Mouse (Mus musculus): ENCODE data around the gene Mab21l1. TPM values are rescaled to one million over a fixed set of nuclear protein-coding genes. Genes with fewer than 3 reads are reported as not detected.

Gene Mab21l1
- polyA plus RNA-seq, 1 experiment from 2014 or later = 160 TPM

- Histone ChIP-seq H3K27ac (ENCODE audit: low read depth, low read length) (peak overlapping the region; percentile 94), H3K9ac (ENCODE audit: low read depth, low read length) (peak overlapping the region; percentile 68), H3K36me3 (ENCODE audit: control insufficient read depth, insufficient read depth, low read length) (no peaks in the 10 kb centered on the region), H3K9me3 (ENCODE audit: control insufficient read depth, low read length) (no peaks in the 10 kb centered on the region), H3K27me3 (replicated peaks; ENCODE audit: control insufficient read depth, insufficient read depth, low read length) (no peaks in the 10 kb centered on the region), H3K4me2 (ENCODE audit: low read length) (peak overlapping the region; percentile 67), H3K4me1 (ENCODE audit: control insufficient read depth, insufficient read depth, low read depth, low read length) (peaks cover 10% of the 10 kb centered on the region), H3K4me3 (ENCODE audit: low read length) (peak overlapping the region; percentile 48)
- 20% methylated on average over 7 of the region's 7 CpGs for WGBS
- ATAC-seq = no peak
Observed at GRCm38 (mm10) chr3:55784101-55784500, 1.8 kb downstream of the Mab21l1 start.

DNA sequence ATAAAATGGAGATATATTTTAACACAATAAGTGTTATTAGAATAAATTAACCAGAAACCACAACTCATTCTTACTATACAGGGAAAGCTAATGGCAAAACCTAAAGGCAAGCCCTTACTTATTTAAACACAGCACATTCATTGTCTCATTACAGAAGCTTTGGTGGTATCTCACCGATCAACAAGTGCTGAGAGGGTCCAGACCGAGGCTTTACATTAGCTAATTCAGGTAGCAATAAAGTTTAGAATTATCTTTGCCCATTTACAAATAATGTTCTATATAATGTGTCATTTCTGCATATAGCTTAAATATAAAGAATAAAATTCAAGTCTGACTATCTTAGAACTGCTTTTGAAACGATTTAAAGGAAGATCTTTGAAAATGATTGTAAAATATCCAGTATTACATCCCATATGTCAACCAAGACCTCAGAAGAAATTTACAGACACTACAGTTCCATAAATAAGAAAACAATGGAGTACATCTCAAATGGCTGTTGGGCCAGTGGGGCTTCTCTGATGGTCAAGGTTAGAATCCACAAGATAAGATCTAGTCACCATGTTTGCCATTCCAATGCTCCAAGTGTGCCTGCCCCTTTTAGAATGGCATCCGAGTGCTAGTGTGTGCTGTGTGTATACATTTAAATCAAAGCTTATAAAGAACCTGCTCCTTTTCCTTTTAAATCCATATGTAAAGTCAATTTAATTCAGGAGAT, 3.1 kb downstream of the Mab21l1 start:
- peak overlapping the region; percentile 85 for H3K4me2 ChIP-seq (ENCODE audit: low read length)
- peak overlapping the region; percentile 30; the same call in 1 of the 2 replicates for H3K9ac ChIP-seq (ENCODE audit: low read depth, low read length)
- H3K27ac ChIP-seq (ENCODE audit: low read depth, low read length) = peak overlapping the region; percentile 51; the same call in 1 of the 2 replicates
- WGBS = 46% methylated on average over 4 of the region's 4 CpGs
- ATAC-seq = no peak
- H3K36me3 ChIP-seq (ENCODE audit: control insufficient read depth, insufficient read depth, low read length) = no peaks in the 10 kb centered on the region
- no peaks in the 10 kb centered on the region for H3K9me3 ChIP-seq (ENCODE audit: control insufficient read depth, low read length)
- peak overlapping the region; percentile 47 for H3K4me3 ChIP-seq (ENCODE audit: low read length)
- peaks cover 10% of the 10 kb centered on the region for H3K4me1 ChIP-seq (ENCODE audit: control insufficient read depth, insufficient read depth, low read depth, low read length)
- no peaks in the 10 kb centered on the region for H3K27me3 ChIP-seq (replicated peaks; ENCODE audit: control insufficient read depth, insufficient read depth, low read length)

DNA sequence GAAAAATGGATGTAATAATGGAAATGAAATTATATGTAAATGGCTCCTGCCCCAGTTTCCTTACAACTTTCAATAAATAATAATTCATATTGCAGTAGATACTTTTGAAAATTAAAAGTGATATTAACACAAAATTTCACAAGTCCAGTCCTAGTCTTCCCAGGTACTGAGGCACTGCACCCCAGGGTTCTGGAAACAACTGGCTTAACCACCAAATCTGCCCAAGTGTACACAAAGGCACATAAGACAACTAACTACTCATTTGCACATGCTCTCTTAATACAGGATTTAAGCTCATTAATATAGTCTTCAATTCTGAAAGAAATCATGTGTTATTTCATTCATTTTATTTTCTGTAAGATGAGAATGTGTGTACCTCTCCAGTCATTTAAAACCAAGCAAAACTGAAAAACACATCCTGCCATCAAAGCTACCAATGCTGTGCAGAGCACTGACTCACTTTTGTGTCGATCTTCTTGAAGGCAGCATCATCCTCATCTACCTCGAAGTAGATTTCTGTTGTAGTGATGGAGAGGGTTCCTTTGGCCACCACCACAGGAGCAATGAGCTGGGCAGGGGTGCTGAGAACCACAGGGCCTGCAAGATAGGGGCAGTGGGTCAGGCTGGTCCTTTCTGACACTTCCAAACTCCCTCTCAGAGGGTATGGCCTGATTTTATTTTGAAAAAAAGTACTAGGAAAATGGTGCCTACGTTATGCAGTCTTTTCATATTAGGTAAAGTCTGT, 3.8 kb downstream of the Mab21l1 start:
- peaks cover 5% of the 10 kb centered on the region for H3K4me1 ChIP-seq (ENCODE audit: control insufficient read depth, insufficient read depth, low read depth, low read length)
- H3K4me3 ChIP-seq (ENCODE audit: low read length) = peak overlapping the region; percentile 47
- peak overlapping the region; percentile 66 for H3K9ac ChIP-seq (ENCODE audit: low read depth, low read length)
- 22% methylated on average over 3 of the region's 3 CpGs for WGBS
- peak overlapping the region; percentile 85 for H3K4me2 ChIP-seq (ENCODE audit: low read length)
- H3K9me3 ChIP-seq (ENCODE audit: control insufficient read depth, low read length) = no peaks in the 10 kb centered on the region
- H3K27ac ChIP-seq (ENCODE audit: low read depth, low read length) = peak overlapping the region; percentile 97
- no peak for ATAC-seq
- H3K36me3 ChIP-seq (ENCODE audit: control insufficient read depth, insufficient read depth, low read length) = no peaks in the 10 kb centered on the region
- no peaks in the 10 kb centered on the region for H3K27me3 ChIP-seq (replicated peaks; ENCODE audit: control insufficient read depth, insufficient read depth, low read length)

GRCm38 (mm10) chr3:55786835-55787486, 4.7 kb downstream of the Mab21l1 start:
- Histone ChIP-seq H3K27ac (ENCODE audit: low read depth, low read length) (peak overlapping the region; percentile 97), H3K9ac (ENCODE audit: low read depth, low read length) (peak overlapping the region; percentile 87), H3K4me1 (ENCODE audit: control insufficient read depth, insufficient read depth, low read depth, low read length) (peaks cover 5% of the 10 kb centered on the region; the same call in 1 of the 2 replicates), H3K4me2 (ENCODE audit: low read length) (peak overlapping the region; percentile 85), H3K27me3 (replicated peaks; ENCODE audit: control insufficient read depth, insufficient read depth, low read length) (no peaks in the 10 kb centered on the region), H3K4me3 (ENCODE audit: low read length) (peak overlapping the region; percentile 47), H3K9me3 (ENCODE audit: control insufficient read depth, low read length) (no peaks in the 10 kb centered on the region), H3K36me3 (ENCODE audit: control insufficient read depth, insufficient read depth, low read length) (no peaks in the 10 kb centered on the region)
- 16% methylated on average over 17 of the region's 17 CpGs for WGBS
- no peak for ATAC-seq

- WGBS = 1% methylated on average over 54 of the region's 54 CpGs
Observed at GRCm38 (mm10) chr3:55787487-55788213, 5.3 kb downstream of the Mab21l1 start.

GRCm38 (mm10) chr3:55788214-55788586, 5.9 kb downstream of the Mab21l1 start:
- Histone ChIP-seq H3K27me3 (replicated peaks; ENCODE audit: control insufficient read depth, insufficient read depth, low read length) (no peaks in the 10 kb centered on the region), H3K27ac (ENCODE audit: low read depth, low read length) (peak overlapping the region; percentile 97), H3K9me3 (ENCODE audit: control insufficient read depth, low read length) (no peaks in the 10 kb centered on the region), H3K4me2 (ENCODE audit: low read length) (peak overlapping the region; percentile 85), H3K4me3 (ENCODE audit: low read length) (peak overlapping the region; percentile 47), H3K9ac (ENCODE audit: low read depth, low read length) (no peak overlapping the region), H3K4me1 (ENCODE audit: control insufficient read depth, insufficient read depth, low read depth, low read length) (peaks cover 5% of the 10 kb centered on the region; the same call in 1 of the 2 replicates), H3K36me3 (ENCODE audit: control insufficient read depth, insufficient read depth, low read length) (no peaks in the 10 kb centered on the region)
- ATAC-seq = no peak
- WGBS = 22% methylated on average over 4 of the region's 4 CpGs

More at GRCm38 (mm10) chr3:55787487-55788213, 5.3 kb downstream of the Mab21l1 start:
- H3K9ac ChIP-seq (ENCODE audit: low read depth, low read length) = peak overlapping the region; percentile 87
- H3K4me1 ChIP-seq (ENCODE audit: control insufficient read depth, insufficient read depth, low read depth, low read length) = peaks cover 5% of the 10 kb centered on the region; the same call in 1 of the 2 replicates
- peak; percentile 63 for ATAC-seq
- H3K27me3 ChIP-seq (replicated peaks; ENCODE audit: control insufficient read depth, insufficient read depth, low read length) = no peaks in the 10 kb centered on the region
- peak overlapping the region; percentile 47 for H3K4me3 ChIP-seq (ENCODE audit: low read length)
- H3K4me2 ChIP-seq (ENCODE audit: low read length) = peak overlapping the region; percentile 85
- no peaks in the 10 kb centered on the region for H3K9me3 ChIP-seq (ENCODE audit: control insufficient read depth, low read length)
- no peaks in the 10 kb centered on the region for H3K36me3 ChIP-seq (ENCODE audit: control insufficient read depth, insufficient read depth, low read length)
- peak overlapping the region; percentile 97 for H3K27ac ChIP-seq (ENCODE audit: low read depth, low read length)

DNA sequence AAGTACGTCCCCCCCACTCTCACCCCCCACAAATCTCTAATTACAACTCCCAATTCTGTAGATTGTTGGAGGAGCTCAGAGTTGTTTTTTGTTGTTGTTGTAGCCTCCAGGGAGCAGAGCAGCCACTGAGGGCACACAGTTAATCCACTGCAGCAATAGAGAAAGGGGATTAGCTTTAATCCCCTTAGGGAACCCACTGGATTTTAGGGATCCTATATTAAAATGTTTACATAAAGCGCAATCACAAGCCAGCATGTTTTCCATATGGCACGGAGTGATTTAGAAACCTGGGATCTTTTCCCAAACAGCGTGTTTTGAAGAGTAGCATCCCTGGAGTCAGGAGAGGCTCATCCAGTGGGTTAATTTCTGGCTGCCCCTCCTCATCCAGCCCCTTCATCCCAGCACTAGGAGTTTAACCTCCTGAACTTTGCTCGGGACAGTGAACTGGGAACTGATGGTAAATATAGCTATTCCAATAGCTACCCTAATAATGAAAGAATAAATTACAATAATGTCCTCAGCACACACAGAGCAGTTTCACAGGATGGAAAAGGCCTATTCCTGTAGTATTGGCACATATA, 6.4 kb downstream of the Mab21l1 start:
- H3K4me2 ChIP-seq (ENCODE audit: low read length) = peak overlapping the region; percentile 41
- no peaks in the 10 kb centered on the region for H3K9me3 ChIP-seq (ENCODE audit: control insufficient read depth, low read length)

GRCm38 (mm10) chr3:55789856-55790255, 7.5 kb downstream of the Mab21l1 start:
- Histone ChIP-seq H3K4me3 (ENCODE audit: low read length) (no peak overlapping the region), H3K27me3 (replicated peaks; ENCODE audit: control insufficient read depth, insufficient read depth, low read length) (no peaks in the 10 kb centered on the region), H3K9ac (ENCODE audit: low read depth, low read length) (no peak overlapping the region; the same call in 1 of the 2 replicates), H3K9me3 (ENCODE audit: control insufficient read depth, low read length) (no peaks in the 10 kb centered on the region), H3K4me1 (ENCODE audit: control insufficient read depth, insufficient read depth, low read depth, low read length) (peaks cover 5% of the 10 kb centered on the region; the same call in 1 of the 2 replicates), H3K27ac (ENCODE audit: low read depth, low read length) (peak overlapping the region; percentile 55), H3K4me2 (ENCODE audit: low read length) (0 out of 2 replicates have a peak overlapping the region, but pooled peaks have one; percentile 14), H3K36me3 (ENCODE audit: control insufficient read depth, insufficient read depth, low read length) (no peaks in the 10 kb centered on the region)
- peak; percentile 15; the same call in 1 of the 2 replicates for ATAC-seq
- WGBS = 39% methylated on average over 2 of the region's 2 CpGs

More for the DNA sequence above, 6.4 kb downstream of the Mab21l1 start:
- peak overlapping the region; percentile 20 for H3K9ac ChIP-seq (ENCODE audit: low read depth, low read length)
- H3K4me1 ChIP-seq (ENCODE audit: control insufficient read depth, insufficient read depth, low read depth, low read length) = peaks cover 5% of the 10 kb centered on the region; the same call in 1 of the 2 replicates
- H3K4me3 ChIP-seq (ENCODE audit: low read length) = no peak overlapping the region
- H3K36me3 ChIP-seq (ENCODE audit: control insufficient read depth, insufficient read depth, low read length) = no peaks in the 10 kb centered on the region
- peak overlapping the region; percentile 73 for H3K27ac ChIP-seq (ENCODE audit: low read depth, low read length)
- WGBS = 27% methylated on average over 5 of the region's 5 CpGs
- ATAC-seq = no peak
- H3K27me3 ChIP-seq (replicated peaks; ENCODE audit: control insufficient read depth, insufficient read depth, low read length) = no peaks in the 10 kb centered on the region
